Mouse (Mus musculus) adrenal gland, postnatal 10 days (tissue): ENCODE results near the gene Ppp4r1. TPM values are rescaled to one million over a fixed set of nuclear protein-coding genes. Genes with fewer than 3 reads are reported as not detected.

ENCODE experiments used
- DNase-seq: peaks from one replicate; pipeline ENCODE4 v3.0.0; 2021; ENCODE audit warnings: mixed read lengths
- long read RNA-seq, 2 experiments: library from polyadenylated mRNA; stranded (forward); transcript quantifications; one replicate each; pipeline ENCODE4 v2.0.0; 2021
- total RNA-seq, 2 experiments: library from RNA; stranded (reverse); gene quantifications; 2 replicates each; pipeline ENCODE4 v1.2.3; 2021

Ppp4r1 gene
- total RNA-seq, result 10 to 100 TPM; 59.5 to 69.7 TPM
- long read RNA-seq, experiment 1, transcript Ppp4r1-204 (20 exons, 3,784 nt), result major isoform, 15 of 44 reads
- long read RNA-seq, experiment 1, transcript Ppp4r1-201 (20 exons, 3,850 nt), result minor isoform, 6 of 44 reads
- long read RNA-seq, experiment 1, partial matches to known transcripts, result 15 of 44 reads
- long read RNA-seq, experiment 1, other reads (novel, unspliced or antisense), result 8 of 44 reads
- long read RNA-seq, experiment 2, transcript Ppp4r1-201 (20 exons, 3,850 nt), result minor isoform, 5 of 26 reads
- long read RNA-seq, experiment 2, transcript Ppp4r1-204 (20 exons, 3,784 nt), result major isoform, 10 of 26 reads
- long read RNA-seq, experiment 2, partial matches to known transcripts, result 4 of 26 reads
- long read RNA-seq, experiment 2, other reads (novel, unspliced or antisense), result 7 of 26 reads

DNA sequence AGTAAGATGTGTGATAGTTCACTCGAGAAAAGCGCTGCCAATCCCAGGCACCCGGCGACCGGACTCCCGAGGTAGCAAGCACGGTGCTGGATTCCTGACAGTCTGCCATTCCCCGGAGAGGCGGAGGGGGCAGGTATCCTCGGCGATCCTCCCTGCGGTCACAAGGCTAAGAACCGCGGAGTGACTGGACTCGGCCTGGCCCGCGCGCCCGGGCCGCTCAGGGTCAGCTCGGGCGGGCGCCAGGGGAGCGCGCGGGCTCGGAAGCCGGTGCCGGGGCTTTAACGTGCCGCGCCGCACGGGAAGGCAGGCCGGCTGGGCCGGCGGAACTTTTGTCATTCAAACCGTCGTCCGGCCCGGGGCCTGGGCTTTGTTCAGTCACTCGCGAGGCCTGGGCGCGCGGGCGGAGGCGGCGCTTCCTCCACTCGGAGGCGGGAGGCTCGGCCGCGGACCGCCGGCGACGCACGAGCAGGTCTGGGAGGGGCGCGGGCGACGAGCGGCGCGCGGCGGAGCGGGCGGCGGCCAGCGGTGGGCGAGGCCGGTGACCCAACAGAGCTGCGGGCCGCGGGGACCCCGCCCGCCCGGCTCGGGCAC, at the start of gene Ppp4r1:
Gene Ppp4r1 (plus strand): TSS at position 23 of the 591 bp plus-strand sequence.
- DNase-seq, result peak; percentile 88

DNA sequence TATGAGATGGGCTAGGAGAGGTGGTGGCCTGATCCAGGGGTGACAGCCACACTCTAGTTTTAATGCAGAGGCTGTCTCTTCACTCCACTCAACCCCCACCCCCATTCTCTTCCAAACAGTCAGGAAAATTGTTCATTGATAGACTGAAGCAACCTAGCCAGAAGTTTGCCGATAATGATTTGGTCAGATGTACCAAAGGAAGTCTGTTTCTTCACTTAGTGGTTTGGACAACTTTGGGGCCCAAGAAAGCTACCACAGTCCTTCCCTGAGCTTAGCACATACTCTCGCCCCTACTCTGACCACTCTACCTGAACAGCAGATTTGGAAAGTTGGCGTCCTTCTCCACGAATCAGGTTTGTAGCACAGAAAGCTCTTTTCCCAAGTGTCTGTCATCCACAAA, 49.7 kb upstream of the Ppp4r1 start:
- DNase-seq, result no peak

DNA sequence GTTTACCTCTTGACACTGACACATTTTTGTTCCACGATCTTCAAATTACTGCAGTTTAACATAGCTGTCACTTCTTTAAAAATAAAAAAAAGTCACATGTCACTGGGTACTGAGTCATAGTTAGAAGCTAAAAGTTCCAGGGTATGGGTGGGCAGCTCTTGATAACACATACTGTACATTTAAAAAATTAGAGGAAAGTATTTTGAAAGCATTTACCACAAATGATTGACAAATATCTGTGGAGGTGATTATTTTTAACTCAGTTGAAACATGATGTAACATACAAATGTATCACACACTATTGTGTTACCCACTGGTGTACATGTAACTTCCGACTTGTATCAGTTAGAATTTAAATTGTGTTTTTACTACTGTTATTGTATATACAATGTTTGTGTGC, 47.3 kb upstream of the Ppp4r1 start:
- no peak for DNase-seq

DNA sequence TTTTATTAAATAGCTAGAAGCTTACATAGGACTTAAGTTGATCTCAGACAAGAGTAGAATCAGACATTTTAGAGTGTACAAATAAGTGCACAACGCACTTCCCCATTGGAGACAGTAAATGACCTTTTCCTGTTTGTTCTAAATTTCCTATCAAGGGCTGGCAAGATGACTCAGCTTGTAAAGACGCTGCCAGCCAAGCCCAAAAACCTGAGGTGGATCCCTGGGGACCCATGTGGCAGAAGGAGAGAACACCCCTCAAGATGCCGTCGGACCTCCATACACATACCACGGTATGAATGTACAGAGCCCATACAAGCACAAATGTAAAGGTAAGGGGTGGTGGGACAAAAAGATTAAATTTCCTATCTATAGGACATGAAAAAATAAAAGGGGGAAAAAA, 45.2 kb upstream of the Ppp4r1 start:
- DNase-seq, result peak; percentile 40

DNA sequence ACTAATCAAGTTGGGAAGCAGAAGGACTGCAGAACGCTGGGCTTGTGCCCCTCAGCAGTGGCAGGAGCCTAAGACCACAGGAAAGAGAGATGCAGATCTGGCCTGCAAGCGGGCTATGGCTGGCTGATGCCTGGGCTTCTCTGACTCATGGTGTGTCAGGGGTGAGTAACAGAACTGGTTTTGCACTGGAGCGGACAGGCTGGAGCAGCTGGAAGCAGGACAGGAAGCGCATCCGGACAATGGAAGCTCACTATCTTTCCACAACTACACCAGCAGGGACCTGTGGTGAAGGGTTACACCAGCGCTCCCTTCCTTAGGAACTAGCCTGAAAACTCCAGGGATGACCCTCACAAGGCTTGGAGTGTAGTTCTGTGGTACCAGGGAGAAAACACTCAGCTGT, 44.8 kb upstream of the Ppp4r1 start:
- peak; percentile 70 for DNase-seq

DNA sequence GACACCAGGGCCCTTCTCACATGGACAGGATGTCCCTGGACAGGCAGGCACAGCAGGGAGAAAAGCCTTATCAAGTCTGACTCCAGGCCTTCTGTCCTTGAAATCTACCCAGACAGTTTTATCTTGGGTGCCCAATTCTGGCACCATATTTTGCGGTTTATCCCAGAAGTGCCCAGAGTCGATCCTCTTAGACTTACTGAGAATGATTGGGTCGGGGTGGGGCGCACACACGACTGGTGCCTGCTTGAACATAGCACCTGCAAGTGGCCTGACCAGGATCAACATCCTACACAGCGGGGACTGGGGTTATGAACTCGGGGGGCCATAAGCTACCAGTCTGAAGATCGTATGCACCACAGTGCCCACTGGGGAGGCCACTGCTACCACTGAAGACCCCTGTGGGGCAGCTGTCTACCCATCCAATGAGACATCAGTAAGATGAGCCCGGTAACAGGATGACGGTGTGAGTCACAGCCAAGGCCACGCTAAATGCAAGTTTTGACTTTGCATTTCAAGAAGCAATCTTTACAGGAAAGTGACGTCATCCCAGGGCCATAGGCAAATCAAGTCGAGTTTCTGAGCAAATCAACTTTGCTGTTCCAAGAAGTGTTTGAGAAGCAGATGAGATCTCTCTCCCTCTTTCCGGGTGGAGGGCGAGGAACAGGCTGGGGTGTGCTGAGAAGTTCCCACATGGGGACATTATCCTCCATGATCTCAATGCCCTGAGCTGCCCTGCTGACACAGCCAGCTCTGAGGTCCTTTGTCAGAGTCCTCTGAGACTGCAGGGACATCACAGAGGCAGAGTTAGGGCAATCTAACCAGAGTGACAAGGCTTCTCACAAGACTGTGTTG, 42.3 kb upstream of the Ppp4r1 start:
- DNase-seq, result no peak

DNA sequence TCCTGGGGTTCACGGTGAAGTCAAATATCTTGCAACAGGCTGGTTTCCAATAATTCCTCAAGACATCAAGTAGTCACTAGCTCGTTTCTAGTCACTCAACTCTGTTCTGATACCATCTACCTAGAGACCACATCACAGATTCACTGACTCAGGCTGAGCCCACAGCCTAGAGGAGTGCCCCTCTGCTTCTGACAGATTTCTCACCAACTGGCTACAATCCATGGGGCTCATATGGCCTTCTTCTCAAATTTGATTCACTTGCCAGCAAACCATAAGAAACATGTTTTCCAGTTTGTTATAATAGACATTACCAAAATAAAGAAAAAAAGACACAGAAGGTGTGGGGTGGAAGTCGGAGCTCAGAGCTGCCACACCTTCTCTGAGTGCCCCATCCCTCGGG, 40.8 kb upstream of the Ppp4r1 start:
- no peak for DNase-seq

DNA sequence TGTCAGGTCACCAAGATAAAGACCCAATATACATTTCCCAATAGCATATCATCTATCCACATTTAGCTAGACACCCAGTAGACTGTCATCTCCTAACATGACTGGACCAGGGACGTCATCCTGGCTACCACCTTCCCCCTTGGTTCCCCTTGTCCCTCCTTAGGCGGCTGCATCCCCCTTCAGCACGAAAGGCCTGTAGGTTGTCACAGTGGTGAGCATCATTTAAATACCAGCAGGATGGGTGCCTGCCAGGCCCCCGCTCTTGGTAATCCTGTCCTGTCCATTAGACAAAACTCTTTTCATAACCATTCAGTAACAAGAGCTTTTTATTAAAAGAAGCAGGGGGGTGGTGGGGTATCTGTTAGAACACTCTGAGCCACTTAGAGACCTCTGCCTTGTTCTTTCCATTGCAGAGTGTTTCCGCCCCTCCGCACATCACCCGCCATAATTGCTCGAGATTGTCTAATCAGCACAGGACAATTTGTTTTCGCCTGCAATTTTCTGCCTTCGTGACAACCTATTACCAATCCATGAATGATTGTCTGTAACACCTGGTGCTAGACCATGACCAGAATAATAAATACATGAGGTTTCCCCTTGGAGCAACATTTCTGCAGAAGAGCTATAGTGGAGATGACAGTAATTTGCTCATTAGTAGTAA, 40.0 kb upstream of the Ppp4r1 start:
- DNase-seq, result no peak

DNA sequence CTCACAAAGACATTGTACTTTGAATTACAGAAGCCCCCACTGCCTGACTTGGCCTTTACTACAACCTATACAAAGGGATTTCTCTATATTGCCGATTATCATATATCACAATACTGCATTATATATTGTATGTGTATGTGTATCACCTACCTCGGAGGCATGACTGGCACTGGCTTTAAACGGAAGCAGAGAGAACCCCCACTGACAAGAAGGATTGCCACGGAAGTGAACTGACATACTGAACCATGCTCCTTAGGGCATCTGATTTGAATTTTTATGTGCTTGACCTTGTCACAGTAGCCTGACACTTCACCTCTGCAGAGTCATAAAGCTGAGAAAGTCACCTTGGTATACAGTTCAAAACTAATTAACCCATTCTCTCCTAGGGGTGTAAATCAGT, 39.4 kb upstream of the Ppp4r1 start:
- DNase-seq, result no peak

DNA sequence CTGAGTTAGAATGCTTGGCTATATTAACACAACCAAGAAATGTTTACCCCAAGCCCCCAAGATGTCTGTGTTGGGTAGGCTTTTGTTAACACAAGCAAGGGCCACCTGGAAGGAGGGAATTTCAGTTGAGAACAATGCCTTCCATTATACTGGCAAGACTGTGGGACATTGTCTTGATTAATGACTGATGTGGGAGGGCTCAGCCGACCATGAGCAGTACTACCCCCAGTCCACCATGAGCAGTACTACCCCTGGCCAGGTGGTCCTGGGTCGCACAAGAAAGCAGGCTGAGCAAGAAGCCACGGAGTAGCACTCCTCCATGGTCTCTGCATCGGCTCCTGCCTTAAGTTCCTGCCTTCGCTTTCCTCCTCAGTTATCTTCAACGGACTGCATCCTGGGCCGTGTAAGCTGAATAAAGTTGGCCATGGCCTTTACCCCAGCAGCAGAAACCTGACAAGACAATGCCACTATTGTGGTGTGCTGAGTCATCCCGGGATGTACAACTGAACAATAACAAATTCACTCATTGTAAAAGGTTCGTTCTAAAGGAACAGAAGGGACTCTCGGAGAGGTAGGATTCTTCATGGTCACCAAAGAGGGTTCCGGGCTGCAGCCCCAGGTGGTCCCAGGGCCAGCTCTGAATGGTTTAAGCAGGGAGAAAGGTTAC, 38.6 kb upstream of the Ppp4r1 start:
- no peak for DNase-seq

DNA sequence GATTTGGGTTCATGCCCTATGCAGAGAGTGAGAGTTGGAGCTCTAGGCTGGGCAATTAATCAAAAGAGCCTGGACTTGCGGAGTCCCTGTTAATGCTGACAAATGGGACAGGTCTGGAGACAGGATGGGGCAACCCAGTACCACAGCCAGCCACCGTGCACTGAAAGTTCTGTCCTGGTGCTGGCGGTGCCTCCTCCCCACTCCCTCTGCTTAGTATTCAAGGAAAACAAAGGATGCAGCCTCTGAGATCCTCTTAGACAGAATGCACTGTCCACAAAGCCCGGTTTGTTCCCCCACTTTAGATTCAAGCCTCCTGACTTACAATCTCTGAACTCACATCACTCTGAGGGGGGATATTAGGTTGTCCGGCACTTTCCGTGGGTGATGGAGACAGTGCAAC, 36.1 kb upstream of the Ppp4r1 start:
- DNase-seq, result no peak

DNA sequence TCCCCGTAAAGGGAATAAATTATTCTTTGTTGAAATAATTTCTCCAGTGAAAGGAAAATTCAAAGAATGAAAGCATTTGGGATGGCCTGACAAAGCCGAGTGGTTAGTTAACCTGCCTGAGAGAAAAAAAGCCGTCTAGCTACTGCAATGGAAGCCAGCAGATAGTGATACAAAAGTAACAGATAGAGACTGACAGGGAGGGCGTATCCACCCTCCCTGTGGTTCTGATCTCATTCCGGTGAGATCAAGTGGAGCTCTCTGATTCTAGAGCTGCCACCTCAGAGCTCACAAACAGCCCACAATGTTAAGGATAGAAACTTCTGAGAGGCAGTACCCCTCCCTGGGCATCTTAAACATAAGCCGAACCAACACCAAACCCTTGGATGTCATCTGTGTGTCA, 33.4 kb upstream of the Ppp4r1 start:
- DNase-seq, result no peak

DNA sequence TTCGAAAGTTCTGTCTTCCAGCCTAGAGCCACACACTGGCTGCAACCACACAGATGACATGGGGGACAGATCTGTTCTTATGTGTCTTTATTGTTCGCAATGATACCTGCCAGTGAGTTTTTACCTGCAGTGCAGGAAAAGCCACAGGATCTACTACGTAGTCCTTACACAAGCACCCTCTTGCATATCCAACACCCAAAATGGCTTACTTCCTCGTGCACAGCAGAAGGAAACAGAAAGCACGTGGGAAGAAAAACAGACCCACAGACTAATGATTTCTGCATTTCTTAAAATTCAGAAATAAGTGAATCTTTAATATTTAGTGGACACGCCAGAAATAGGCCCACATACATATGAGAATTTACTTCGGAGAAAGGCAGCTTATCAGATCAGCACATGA, 32.6 kb upstream of the Ppp4r1 start:
- DNase-seq, result no peak

DNA sequence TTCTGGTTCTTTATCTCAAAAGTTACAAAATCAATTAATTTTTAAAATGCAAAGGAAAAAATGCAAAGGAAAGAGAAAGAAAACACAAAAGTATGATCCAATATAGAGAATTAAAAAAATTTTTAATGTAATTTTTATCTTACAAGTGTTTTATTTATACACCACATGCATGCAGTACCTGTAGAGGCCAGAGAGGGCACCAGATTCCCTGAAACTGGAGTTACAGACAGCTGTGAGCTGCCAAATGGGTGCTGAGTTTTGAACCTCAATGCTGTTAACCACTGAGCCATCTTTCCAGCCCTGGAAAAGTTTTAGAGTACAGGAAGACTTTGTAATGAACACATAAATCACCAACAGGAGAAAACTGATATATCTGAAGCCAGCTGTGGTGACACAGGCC, 32.1 kb upstream of the Ppp4r1 start:
- DNase-seq, result no peak

DNA sequence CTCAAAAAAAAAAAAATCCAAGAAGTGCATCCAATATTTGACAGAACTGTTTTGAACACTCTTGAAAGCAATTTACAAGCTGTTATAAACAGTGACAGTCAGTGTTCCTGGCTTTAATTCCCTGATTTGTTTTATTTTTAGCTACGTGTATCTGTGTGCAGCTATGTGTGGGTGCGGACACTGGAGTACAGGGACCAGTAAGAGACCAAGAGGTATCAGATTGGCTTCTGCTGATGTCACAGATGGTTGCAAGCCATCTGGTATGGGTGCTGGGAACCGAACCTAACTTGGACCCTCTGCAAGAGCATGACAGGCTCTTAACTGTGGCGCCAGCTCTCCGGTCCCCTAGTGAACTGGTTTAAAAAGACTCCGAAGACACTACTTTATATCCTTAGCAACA, 29.2 kb upstream of the Ppp4r1 start:
- DNase-seq, result no peak

DNA sequence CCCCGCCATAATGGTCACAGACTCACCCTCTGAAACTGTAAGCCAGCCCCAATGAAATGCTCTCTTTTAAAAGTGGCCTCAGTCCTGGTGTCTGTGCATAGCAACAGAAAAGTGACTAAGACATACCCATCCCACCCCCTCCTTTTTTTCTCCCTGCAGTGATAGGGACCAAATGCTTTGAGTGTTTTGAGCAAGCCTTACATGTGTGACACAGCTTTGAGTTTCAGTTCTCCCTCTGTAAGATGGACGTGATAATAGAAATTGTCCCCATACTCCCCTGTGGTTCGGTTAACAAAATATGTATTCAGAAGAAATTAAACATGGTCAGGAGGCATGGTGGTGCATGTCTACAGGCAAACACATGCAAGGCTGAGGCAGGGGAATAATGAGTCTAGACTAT, 26.5 kb upstream of the Ppp4r1 start:
- no peak for DNase-seq

DNA sequence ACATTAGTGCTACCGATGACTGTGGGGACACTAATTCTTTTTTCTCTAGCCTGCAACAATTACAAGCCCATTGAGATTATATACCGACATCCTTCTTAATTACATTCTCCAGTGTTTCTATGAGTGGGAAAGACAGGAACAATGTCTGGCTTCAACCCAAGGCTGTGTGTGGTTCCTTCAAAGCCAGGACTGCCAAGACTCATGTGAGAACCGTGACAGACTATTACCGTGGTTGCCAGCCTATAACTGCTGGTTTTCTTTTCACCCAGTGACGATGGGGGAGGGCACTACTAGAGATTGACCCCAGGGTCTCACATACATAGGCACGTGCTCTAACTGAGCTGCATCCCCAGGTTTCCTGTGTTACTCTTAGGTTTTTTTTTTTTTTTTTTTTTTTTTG, 25.2 kb upstream of the Ppp4r1 start:
- no peak for DNase-seq

DNA sequence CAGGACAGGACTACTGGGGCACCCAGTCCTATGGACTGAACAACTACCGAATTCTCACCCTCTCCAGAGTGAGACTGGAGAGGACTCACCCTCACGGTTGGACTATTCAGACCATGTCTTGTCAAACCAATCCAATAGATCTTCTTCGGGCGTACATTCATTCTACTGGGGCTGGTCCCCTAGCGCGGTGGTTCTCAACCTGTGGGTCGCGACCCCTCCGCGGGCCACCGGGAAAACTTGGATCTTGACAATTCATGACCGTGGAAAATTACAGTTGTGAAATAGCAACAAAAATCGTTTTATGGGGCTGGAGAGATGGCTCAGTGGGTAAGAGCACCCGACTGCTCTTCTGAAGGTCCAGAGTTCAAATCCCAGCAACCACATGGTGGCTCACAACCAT, 19.2 kb upstream of the Ppp4r1 start:
- DNase-seq, result no peak

DNA sequence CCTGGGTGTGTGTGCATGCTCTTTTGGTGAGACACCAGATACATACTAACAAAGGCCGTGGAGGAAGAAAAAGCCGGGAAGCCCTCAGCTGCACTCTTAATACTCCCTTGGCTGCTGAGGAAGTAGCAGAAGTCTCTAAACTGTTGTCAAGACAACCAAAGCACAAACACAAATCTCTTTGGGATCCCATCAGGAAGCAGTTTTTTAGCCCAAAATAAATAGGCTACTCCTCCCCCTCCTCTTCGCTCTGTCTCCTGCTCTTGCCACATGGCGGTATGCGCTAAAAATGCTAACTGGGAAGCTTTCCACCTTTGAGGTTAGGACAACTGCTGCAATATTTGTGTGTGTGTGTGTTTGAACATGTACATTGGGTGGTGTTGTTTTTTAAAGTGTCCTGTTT, 13.9 kb upstream of the Ppp4r1 start:
- DNase-seq, result no peak

DNA sequence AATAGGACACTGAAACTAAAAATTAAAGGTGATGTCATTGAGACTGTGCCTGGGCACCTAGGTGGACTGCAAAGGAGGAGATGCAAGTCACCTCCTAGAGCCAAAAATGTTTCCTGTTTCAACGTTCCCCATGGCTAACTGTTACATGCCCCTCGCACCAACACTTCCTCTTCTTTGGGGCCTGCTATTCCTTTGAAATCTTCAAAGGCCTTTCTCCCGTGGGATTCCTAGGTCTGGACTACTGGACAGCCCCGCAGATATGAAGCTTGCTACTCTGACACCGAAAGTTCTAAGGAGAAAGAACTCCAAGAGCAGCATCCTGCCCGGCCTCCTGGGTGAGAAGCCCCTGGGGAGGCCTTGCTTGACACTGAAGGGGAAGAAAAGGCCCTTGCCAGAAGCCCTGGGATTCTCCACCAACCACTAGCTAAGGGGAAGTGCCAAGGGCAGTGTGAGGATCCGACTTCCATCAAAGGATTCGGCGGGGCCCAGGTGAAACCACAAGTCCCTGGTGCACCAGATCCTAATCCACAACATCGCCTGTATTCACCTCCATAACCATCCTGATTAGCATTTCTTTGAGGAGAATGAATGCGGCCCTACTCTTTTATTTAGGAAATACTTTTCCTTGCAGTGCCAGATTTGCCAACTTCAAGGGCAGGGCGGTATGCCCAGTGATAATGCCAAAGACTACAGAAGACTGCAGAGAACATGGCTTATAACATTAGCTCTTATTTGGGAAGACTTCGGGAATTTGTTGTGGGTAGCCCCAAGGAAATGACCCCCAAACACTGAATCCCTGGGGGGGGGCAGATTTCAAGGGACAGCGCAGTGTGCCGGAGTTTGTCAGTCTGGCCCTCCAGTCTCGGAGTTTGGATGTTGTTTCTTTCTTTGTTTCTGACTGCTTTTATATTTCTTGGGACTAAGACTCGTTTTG, 11.1 kb upstream of the Ppp4r1 start:
- DNase-seq, result peak; percentile 48
